Mouse (Mus musculus) limb, embryonic 14.5 days (tissue): Measurements from ENCODE around the gene Anp32e. TPM values are rescaled to one million over a fixed set of nuclear protein-coding genes. Genes with fewer than 3 reads are reported as not detected.

ENCODE experiments used
- ATAC-seq: fragments of 200-750 bp; cut with Nextera tagmentation; 2 replicates; pipeline ENCODE4 v1.8.0; 2017; ENCODE audit warnings: low read depth, moderate number of reproducible peaks, moderate TSS enrichment; ENCODE audit not compliant: low FRiP score
- DNase-seq: peaks from one replicate; pipeline ENCODE4 v3.0.0-alpha.2; 2015; ENCODE audit warnings: low spot score
- H3K27ac ChIP-seq: fragments of 300-500 bp; sonication (generic); replicated peaks from 2 replicates; pipeline ENCODE4 v1.5.1; 2014; ENCODE audit warnings: low read depth, mild to moderate bottlenecking, low read length, moderate library complexity, mixed read lengths
- H3K27me3 ChIP-seq: fragments of 300-500 bp; sonication (generic); 2 replicates; pipeline ENCODE4 v1.6.1; 2014; ENCODE audit warnings: low read length, mixed read lengths; ENCODE audit not compliant: control insufficient read depth, insufficient read depth
- H3K36me3 ChIP-seq: fragments of 300-500 bp; sonication (generic); 2 replicates; pipeline ENCODE4 v1.6.1; 2014; ENCODE audit warnings: mild to moderate bottlenecking, low read length, moderate library complexity, mixed read lengths; ENCODE audit not compliant: control insufficient read depth, insufficient read depth
- H3K4me1 ChIP-seq: fragments of 300-500 bp; sonication (generic); 2 replicates; pipeline ENCODE4 v1.6.1; 2014; ENCODE audit warnings: antibody characterized with exemption, low read length, mixed read lengths; ENCODE audit not compliant: control insufficient read depth, insufficient read depth
- H3K4me2 ChIP-seq: fragments of 300-500 bp; sonication (generic); replicated peaks from 2 replicates; pipeline ENCODE4 v1.6.1; 2014; ENCODE audit warnings: low read depth, mild to moderate bottlenecking, low read length, moderate library complexity; ENCODE audit not compliant: severe bottlenecking
- H3K4me3 ChIP-seq: fragments of 300-500 bp; sonication (generic); replicated peaks from 2 replicates; pipeline ENCODE4 v1.5.1; 2014; ENCODE audit warnings: low read length
- H3K9ac ChIP-seq: fragments of 300-500 bp; sonication (generic); 2 replicates; pipeline ENCODE4 v1.6.1; 2014; ENCODE audit warnings: mild to moderate bottlenecking, low read depth, low read length, moderate library complexity; ENCODE audit not compliant: severe bottlenecking
- H3K9me3 ChIP-seq: fragments of 300-500 bp; sonication (generic); 2 replicates; pipeline ENCODE4 v1.6.1; 2016; ENCODE audit warnings: low read length; ENCODE audit not compliant: control insufficient read depth
- POLR2A ChIP-seq: fragments of 200-500 bp; IDR thresholded peaks from 2 replicates; pipeline ENCODE4 v1.8.0; 2012; ENCODE audit warnings: inconsistent platforms, mild to moderate bottlenecking, moderate library complexity, borderline replicate concordance; ENCODE audit not compliant: insufficient read depth, insufficient read length; ENCODE audit errors: extremely low read depth
- WGBS: fragments of 180-500 bp; shearing (Covaris S2); extraction: QIAGEN DNeasy Blood & Tissue Kit; methylation state at CpG from one replicate; pipeline ENCODE4 v1.1.7; 2014; 5-methylcytosine and 5-hydroxymethylcytosine counted together
- polyA plus RNA-seq, 2 experiments: library from polyadenylated mRNA; depleted of rRNA in 1 of 2; stranded (reverse) in 1 of 2; unstranded in 1 of 2; fragments of >200 nt; fragmentation: Nextera tagmentation in 1 of 2; extraction: Ambion mirVana in 1 of 2; gene quantifications; 2 replicates each; pipeline versions ENCODE4 v1.2.1 to v1.2.3; 2012 to 2014

Anp32e gene
- polyA plus RNA-seq, 2 experiments = 55.0 to 137 TPM

- ATAC-seq (peak; percentile 27), DNase-seq (peak; percentile 23)
- peaks cover 15% of the 10 kb centered on the region for H3K36me3 ChIP-seq
- peak overlapping the region; percentile 98 for H3K9ac ChIP-seq
- H3K27me3 ChIP-seq = no peaks in the 10 kb centered on the region
- 0 out of 2 replicates have a peak, but pooled peaks have one; percentile 19 for TF ChIP-seq POLR2A
- H3K9me3 ChIP-seq = no peaks in the 10 kb centered on the region
- peak overlapping the region; percentile 96 for H3K27ac ChIP-seq
- 0 out of 2 replicates have a peak, but pooled peaks cover 6% of the 10 kb centered on the region for H3K4me1 ChIP-seq
- 2% methylated on average over 57 of the region's 105 CpGs for WGBS
- peak overlapping the region; percentile 90 for H3K4me3 ChIP-seq
- H3K4me2 ChIP-seq = peak overlapping the region; percentile 54
Measured at GRCm38 (mm10) chr3:95929581-95930470, 780 bp downstream of the Anp32e start.

DNA sequence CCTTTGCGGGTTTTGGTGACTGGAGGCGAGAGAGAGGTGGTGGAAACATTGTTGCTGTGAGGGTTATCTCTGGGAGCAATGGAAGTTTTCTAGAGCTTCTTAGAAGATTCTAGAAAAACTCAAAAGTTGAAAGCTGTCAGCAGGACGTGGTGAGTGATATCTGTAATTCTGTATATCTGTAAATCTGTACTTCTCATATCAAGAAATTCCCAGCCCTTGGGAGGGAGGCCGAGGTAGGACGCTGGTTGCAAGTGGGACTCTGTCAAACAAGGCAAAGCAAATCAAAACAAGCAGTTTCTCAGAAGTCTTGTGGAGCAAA is 1.4 kb downstream of the Anp32e start:
- no peak for TF ChIP-seq POLR2A
- Histone ChIP-seq H3K9me3 (no peaks in the 10 kb centered on the region), H3K9ac (peak overlapping the region; percentile 98), H3K36me3 (peaks cover 19% of the 10 kb centered on the region), H3K4me3 (peak overlapping the region; percentile 90), H3K4me1 (0 out of 2 replicates have a peak, but pooled peaks cover 6% of the 10 kb centered on the region), H3K4me2 (peak overlapping the region; percentile 54), H3K27ac (peak overlapping the region; percentile 96), H3K27me3 (no peaks in the 10 kb centered on the region)
- DNase-seq (no peak), ATAC-seq (no peak)
- WGBS = 0% methylated on average over 5 of the region's 5 CpGs

DNA sequence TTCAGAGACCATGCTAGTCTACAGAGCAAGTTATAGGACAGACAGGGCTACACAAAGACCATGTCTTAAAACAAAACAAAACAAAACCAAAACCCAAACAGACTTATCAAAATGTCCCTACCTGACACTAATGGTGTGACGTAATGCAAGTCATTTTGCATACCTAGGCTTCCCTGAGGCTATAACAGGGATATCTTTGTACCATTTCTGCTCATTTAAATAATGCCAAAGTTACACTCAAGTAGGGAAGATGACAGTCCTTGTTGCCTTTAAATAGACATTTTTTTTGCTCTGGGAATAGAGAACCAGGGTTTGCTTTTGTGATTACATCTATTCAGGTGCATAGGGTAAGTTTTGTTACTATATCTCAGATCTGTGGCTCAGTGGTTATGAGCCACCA is 2.4 kb downstream of the Anp32e start:
- DNase-seq = no peak
- ATAC-seq = no peak
- Histone ChIP-seq H3K4me3 (no peak overlapping the region), H3K36me3 (peaks cover 23% of the 10 kb centered on the region), H3K9me3 (no peaks in the 10 kb centered on the region), H3K27ac (no peak overlapping the region), H3K9ac (no peak overlapping the region), H3K4me1 (0 out of 2 replicates have a peak, but pooled peaks cover 6% of the 10 kb centered on the region), H3K4me2 (no peak overlapping the region), H3K27me3 (no peaks in the 10 kb centered on the region)
- WGBS = 92% methylated on average over 1 of the region's 1 CpGs
- TF ChIP-seq POLR2A = no peak

DNA sequence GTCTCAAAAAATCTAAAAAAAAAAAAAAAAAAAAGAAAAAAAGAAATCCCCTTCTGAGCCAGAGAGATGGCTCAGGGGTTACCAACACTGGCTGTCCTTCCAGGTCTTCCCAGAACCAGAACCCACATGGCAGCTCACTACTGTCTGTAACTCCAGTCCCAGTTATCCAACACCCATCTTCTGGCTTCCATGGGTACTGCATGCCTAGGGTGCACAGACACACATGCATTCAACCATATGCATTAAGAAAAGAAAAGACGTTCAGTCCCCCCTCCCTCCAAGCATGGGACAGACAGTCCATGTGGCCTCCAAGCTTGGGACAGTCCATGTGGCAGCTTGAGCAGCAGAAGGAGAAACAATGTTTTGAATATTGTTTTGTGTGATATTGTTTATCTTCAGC is 3.1 kb downstream of the Anp32e start:
- Histone ChIP-seq H3K36me3 (peaks cover 29% of the 10 kb centered on the region), H3K9me3 (no peaks in the 10 kb centered on the region), H3K27ac (no peak overlapping the region), H3K4me3 (no peak overlapping the region), H3K4me1 (0 out of 2 replicates have a peak, but pooled peaks cover 6% of the 10 kb centered on the region), H3K27me3 (no peaks in the 10 kb centered on the region), H3K4me2 (no peak overlapping the region), H3K9ac (no peak overlapping the region)
- TF ChIP-seq POLR2A = no peak
- DNase-seq (no peak), ATAC-seq (no peak)
- WGBS = 66% methylated on average over 1 of the region's 1 CpGs

- no peak overlapping the region for H3K9ac ChIP-seq
- TF ChIP-seq POLR2A = no peak
- H3K9me3 ChIP-seq = no peaks in the 10 kb centered on the region
- no peak overlapping the region for H3K4me2 ChIP-seq
- ATAC-seq (no peak), DNase-seq (no peak)
- H3K4me1 ChIP-seq = 0 out of 2 replicates have a peak, but pooled peaks cover 6% of the 10 kb centered on the region
- 97% methylated on average over 7 of the region's 7 CpGs for whole genome bisulfite sequencing
- H3K27me3 ChIP-seq = no peaks in the 10 kb centered on the region
- H3K36me3 ChIP-seq = peaks cover 33% of the 10 kb centered on the region
- H3K27ac ChIP-seq = no peak overlapping the region
- no peak overlapping the region for H3K4me3 ChIP-seq
Measured at GRCm38 (mm10) chr3:95932566-95932965, 3.5 kb downstream of the Anp32e start.
